Mouse (Mus musculus): ENCODE data around the gene Nfasc. TPM values are rescaled to one million over a fixed set of nuclear protein-coding genes. Genes with fewer than 3 reads are reported as not detected.

Nfasc gene
- total RNA-seq (2021), result 100 to 1,000 TPM; 276 to 278 TPM
- long read RNA-seq, experiment 1, partial matches to known transcripts, result 3 of 50 reads
- long read RNA-seq, experiment 1, other reads (novel, unspliced or antisense), result 47 of 50 reads
- long read RNA-seq, experiment 2, partial matches to known transcripts, result 4 of 59 reads
- long read RNA-seq, experiment 2, other reads (novel, unspliced or antisense), result 55 of 59 reads

DNA sequence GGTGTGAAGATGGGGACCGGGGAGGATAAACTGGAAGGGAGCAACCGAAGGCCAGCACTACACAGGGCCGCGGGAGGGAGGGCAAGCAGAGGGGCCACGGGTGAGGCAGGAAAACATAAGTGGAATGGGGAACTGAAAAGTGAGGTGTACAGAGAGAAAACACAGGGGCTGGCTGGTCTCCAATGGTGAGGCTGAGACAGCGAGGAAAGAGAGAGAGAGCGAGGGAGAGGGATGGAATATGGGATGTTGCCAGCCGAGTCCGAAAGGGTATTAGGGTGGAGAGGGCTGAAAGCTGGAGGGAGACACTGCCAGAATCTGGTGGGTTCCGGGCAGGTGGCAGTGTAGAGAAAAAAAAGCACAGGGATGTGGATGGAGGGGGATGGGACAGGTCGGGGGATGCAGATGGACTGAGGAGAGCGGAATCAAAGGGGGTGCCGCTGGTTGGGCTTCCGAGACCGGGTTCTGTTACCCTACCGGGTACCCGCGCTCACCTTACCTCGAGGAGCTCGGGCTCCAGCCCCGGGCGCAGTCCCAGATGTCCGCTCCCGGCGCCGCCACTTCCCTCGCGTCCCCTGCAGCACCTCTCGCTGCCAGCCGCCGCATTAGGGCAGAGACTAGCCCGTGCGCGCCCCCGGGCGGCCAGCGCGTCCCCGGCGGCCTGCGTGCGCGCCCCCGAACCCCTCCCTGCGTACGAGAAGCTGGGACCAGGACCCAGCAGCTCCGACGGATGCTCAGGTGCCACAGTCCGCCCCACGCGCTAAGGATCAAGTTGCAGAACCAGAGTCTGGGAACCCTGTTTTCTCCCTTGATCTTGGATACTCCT, at the start of gene Nfasc:
Gene Nfasc (minus strand): TSS at position 623 of the 823 bp plus-strand sequence.
- peak; percentile 86 to 88 for DNase-seq (ENCODE audit: low spot score in 2 of 2)

DNA sequence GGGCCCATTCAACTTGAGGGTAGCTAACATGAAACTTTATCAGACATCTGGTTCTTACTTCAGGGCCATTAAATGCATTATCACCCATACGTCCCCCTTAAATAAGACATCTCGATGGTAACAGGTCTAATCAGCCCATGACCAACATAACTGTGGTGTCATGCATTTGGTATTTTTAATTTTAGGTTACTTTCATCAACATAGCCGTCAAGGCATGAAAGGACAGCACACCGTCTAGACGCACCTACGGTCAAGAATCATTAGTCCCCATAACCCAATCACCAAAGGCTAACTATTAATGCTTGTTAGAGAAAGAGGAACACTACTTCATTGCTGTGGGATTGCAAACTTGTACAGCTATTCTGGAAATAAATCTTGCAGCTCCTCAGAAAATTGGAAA, 49.5 kb upstream of the Nfasc start:
- no peak for DNase-seq (ENCODE audit: low spot score in 2 of 2)

DNA sequence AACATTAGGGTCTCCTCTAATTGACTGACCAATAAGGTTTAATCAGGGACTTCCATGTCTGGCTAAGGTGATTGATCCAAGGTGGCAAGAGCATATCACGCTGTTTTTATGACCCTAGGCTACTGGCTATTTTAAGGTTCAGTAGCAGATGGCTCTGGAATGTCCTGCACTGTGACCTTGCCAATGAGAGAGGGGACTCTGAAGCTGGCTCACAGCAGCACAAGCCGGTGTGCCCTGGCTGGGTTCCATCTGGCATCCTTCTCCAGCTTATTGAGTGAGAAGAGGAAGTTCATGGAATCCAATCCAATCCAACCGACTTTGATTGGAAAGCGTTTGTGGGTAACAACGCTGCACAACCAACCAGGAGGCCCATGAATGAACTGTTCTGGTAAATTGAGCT, 45.3 kb upstream of the Nfasc start:
- no peak for DNase-seq (ENCODE audit: low spot score in 2 of 2)

DNA sequence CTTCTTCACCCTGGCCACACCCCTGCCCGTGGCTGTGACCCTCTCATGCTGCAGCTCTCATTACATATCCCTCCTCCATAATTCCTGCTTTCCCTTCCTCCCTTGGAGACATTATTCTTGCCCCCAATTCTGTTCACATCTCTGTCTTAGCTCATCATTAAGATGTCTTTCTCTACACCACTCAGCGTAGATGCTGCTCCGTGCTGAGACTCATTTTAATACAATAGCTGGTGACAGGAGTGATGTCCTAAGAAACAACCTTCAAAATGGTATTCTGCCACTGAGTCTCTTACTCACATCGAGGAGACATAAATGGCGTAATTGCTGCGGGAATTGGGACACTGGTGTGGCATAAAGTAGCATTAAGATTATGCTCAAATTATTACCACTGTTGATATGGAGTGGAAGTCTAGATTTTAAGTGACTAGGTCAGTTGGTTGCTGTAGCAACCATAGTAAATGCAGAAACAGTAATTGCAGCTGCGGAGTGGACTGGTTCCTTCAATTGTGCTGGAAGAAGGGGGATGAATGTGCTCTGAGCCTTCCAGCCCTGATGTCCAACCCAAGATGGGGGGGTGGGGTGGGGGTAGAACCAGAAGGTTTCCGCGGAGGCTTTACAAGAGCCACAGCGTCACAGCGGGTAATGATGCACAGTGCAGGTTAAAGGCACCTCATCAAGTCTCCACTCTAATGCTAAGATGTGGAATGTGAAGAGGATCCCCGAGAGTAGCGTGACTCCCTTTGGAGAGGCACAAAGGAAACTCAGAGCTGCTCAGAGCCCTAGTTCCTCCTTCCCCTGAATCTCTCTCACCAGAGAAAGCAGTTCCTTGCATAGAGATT, 40.2 kb upstream of the Nfasc start:
- DNase-seq (ENCODE audit: low spot score in 2 of 2), result no peak

DNA sequence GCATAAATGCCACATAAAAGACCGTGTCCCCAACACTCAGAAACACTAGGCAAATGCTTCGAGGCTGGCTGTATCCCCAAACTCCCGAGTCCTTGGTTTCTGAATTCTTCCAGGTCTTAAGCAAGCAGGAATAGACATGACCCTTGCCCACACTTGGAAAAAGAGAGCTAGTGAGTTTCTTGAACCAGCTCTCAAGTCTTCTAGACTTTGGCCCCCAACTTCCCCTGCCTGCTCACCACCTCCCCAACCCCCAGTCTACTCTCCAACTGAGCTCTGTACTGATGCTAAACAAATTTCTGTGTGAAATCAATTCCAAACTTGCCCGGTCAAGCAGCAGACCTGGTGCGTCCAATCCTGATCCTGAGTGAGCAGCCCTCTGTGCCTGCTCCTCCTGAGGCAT, 39.4 kb upstream of the Nfasc start:
- no peak for DNase-seq (ENCODE audit: low spot score in 2 of 2)

DNA sequence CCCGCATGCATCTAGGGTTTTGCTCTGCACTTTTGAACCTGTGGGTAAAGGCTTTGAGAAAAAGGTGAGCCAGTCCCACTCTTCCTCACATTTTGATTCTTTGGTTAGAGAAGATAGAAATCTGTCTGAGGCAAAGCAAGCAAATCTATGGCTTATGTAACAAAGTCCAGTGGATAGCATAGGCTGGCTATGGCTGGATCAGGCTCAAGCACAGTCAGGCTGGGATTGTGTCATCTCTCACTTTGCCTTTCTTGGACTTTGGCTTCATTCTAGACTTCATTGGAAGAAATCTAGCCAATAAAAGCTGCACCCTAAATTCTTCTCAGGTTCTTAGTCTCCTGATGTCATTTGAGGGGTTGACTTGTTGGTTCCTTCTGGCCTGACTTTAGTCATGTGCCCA, 38.7 kb upstream of the Nfasc start:
- no peak for DNase-seq (ENCODE audit: low spot score in 2 of 2)

DNA sequence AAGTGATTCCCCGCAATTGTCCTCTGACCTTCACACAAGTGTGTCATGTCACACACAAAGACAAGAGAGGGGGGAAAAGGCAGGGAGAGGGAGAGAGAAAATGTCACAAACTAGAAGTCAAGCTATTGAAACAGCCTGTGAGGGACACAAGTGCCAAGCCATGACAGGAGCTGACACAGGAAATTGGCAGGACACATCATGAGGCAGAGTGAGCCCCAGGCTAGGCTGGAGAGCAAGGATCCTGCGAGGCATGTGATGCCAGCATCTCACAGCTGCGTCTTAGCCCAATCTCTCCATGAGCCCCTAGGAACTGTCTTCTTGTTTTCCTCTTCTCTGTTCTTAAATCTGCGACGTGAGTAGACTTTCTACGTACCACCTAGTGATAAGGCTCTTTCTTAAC, 33.4 kb upstream of the Nfasc start:
- DNase-seq (ENCODE audit: low spot score in 2 of 2), result no peak

DNA sequence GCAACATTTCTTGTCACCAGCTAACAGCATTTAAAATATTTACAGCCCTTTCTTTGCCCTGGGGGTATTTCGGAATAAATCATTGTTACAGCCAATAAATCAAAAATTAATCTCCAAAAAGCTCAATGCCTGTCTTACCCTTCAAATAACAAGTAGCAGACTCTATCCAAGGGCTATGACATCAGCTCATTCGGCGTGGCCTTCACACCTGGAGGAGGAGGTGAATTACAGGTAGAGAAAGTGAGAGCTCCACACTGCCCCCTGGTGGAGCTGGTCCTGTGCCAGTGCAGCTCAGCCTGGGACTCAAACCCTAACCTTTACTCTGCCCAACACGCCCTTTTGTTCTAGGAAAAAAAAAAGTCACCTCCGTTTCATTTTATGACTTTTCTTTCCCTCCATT, 29.8 kb upstream of the Nfasc start:
- no peak for DNase-seq (ENCODE audit: low spot score in 2 of 2)

DNA sequence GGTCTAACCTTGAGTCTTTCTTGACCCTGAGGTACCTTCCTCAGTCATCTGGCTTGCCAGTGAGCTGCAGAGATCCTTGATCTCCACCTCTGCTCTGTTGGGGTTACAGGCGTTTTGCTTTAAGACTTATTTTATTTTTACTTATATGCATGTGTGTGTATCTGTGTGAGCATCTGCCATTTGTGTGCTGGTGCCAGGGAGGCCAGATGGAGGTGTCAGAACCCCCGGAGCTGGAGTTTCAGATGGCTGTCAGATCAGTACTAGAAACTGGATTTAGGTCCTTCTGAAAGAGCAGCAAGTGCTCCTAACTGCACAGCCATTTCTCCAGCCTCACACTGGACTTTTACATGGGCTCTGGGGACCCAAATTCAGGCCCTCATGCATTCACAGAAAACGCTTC, 28.0 kb upstream of the Nfasc start:
- DNase-seq (ENCODE audit: low spot score in 2 of 2), result peak; percentile 38 to 55

DNA sequence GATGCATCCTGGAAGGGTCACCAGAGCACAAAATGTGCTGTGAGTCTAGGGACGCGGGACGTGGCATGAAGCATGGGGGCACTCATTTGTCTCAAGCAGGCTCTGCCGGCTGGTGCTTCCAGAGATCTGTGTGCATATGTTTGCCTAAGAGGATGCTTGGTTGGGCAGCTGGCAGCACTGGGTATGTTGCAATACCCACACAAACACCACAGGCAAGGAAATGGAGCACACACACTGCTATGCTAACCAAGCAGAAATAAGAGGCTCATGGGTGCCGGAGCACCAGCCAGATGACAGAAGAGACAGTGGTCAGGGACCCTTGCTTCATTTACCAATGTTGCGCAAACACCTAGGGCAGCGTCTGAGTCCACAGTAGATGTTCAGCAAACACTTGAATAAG, 25.8 kb upstream of the Nfasc start:
- no peak for DNase-seq (ENCODE audit: low spot score in 2 of 2)

DNA sequence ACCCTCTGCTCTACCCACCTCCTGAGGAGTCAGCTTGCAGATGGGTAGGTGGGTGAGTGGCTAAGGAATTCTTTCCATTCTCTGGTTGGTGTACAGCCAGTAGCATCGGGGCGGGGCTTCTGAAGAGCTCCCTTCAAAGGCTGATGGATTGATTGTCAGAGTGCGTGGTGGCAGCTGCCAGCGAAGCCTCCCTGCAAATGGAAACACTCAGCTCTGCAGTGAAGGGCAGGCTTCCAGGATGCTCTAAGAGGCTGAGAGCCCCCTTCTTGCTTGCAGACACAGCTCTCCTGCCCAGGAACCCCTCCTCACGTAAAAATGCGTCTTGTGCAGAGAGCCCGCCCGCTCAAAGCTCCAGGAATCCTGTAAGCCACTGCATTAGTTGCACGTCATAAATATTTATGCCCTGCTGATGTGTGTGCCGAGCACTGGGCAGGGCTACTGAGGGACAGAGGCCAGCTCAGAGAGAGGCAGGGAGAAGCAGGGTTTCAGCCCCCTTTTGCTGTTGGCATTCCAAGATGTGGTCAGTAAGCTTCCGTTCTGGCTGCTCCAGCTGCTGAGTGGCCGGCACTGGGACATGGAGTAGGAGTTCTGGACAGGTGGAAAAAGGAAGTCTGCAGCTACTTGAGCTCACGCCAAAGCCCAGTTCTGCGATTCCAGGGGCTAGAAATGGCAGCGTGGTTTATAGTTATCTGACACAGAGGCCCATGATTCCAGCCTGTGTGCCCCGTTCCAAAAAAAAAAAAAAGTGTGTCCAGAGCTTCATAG, 24.5 kb upstream of the Nfasc start:
- DNase-seq (ENCODE audit: low spot score in 2 of 2), result peak; percentile 27 to 28

DNA sequence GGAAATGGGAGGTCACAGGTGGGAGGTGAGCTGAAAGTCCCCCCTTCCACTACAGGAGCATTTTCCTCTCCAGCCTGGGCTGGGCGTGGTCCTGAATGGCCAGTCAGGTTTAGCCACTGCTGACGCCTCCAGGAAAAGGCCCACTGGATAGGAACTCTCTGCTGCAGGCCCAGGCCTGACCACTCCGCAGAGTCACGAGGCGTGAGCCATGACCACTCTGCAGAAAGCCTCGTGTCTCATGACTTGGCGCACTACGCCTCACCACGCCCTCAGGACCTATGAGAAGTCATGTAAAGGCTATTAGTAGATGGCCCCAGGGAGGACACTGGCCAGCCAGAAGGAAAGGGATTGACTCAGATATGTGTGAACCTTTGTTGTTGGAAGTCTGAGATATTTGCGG, 23.6 kb upstream of the Nfasc start:
- DNase-seq (ENCODE audit: low spot score in 2 of 2), result no peak

DNA sequence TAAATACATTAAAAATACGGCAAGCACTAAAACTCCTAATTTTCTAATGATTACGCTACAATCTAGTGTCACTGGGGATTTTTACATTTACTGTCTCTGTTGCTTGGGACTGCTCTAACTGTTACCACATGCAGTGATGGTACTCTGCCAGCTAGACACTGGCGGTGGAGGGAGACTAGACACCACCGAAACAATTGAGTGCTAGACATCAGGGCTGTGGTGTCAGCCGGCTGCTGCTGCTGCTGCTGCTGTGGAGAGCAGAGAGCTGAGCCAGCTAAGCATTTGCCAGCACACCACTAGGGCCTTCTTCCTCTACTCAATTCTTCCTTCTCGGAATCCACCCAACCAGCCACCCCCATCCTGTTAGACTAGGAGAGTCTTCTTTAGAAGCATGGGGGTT, 17.8 kb upstream of the Nfasc start:
- DNase-seq (ENCODE audit: low spot score in 2 of 2), result no peak

DNA sequence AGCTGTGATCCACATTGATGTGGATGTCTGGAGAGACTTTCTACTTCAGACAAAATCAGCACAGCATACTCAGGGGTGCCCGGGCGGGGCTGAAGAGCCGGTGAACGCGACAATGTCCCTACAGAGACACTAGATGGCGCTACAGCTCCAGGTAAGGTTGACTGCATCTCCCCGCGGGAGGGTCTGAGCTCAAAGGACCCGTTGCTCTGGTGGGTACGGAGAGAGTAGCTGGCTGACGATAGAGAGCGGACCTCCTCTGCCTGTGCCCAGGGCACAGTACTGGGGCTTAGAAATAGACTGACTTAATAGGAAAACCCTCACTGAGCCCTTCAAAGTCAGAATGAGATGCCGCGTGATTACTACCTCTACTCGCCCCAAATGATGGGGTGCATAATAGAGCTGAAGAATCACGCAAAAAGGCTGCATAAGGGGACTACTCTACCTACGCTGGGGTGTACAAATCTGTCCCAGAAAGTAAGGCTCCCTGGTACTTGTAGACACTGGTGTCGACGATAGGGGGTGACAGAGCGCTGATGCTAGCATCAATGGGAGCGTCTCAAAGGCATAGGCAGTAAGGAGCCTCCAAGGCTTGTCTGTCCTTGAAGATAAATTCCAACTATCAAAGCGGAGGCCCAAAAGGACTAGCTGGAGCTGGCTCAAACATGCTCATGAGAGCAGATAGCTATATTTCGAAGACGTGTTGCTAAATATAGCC, 17.2 kb upstream of the Nfasc start:
- peak; percentile 81 to 85 for DNase-seq (ENCODE audit: low spot score in 2 of 2)

DNA sequence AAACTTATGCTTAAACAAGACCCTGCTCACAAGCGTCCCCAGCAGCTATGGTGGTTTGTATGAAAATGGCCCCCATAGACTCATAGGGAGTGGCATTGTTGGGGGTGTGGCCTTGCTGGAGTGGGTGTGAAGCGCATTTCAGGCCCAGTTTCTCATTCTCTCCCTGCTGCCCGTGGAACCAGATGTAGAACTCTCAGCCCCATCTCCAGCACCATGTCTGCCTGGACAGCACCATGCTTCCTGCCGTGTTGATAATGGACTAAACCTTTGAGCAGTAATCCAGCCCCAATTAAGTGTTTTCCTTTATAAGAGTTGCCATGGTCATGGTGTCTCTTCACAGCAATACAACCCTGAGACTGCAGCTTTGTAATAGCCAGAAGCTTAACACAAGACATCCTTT, 13.6 kb upstream of the Nfasc start:
- DNase-seq (ENCODE audit: low spot score in 2 of 2), result no peak

DNA sequence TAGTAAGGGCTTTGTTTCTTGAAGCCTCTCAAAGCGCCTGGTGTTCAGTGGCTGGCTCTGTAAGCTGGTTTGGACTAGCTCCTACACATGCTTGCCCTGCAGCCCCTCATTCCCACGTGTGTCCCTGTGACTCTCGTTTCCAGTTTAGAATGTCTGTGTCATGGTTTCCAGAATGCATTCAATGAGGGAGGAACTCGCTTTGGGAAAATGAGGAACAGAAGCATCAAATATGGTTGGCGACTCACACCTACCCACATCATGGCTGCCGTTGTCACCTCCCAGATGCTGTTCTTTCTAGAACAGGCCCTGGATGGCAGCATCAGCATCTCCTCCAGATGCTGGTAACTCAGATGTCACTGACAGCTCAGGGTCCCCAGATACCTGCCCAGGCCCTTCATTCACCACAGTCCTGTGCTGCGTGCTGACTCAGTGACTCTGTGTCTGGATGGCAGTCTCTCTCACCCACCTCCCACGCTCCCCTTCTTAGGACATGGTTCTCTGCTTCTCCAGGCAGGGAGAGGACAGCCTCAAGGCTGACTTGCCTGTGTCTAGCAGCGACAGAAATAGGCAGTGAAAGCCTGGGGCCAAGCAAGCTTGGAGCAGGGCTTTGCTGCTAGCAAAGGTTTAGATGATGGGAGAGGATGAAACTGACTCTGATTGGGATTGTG, 7.8 kb upstream of the Nfasc start:
- no peak for DNase-seq (ENCODE audit: low spot score in 2 of 2)

DNA sequence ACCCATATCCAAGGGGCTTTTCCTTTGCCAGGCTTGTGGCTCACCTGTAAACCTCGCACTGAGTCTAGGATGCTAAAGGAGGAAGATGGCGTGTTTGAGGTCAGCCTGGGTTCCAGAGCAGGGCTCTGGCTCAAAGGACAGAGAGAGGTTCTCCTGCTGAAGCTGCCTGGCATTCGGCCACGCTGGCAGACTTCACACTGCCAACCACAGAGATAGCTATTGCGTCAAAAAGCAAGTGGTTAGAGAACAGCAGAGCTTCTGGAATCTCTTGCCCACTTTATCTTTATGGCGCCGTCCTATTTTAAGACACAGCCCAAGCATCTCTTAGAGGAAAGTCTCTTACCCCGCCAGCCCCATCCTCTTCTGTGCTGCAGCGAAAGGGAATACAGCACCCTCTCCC, 4.7 kb upstream of the Nfasc start:
- no peak for DNase-seq (ENCODE audit: low spot score in 2 of 2)

DNA sequence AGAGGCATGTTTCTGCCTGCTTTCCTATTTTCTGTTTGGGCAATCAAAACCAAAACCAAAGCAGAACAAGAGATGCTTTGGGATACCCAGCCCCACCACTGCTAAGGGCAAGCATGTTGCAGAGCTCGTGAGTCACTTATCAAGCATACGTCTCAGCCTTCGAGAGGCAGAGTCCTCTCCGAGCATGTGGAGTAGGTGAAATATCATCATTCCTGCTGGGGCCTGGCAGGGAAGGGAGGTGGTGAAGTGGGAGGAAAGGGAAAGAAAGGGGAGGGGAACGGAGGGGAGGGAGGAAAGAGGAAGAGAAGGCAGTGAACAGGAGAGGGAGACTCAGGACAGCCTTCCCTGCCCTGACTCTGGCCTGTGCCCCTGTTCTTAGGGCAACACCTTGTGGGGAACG, 4.0 kb upstream of the Nfasc start:
- DNase-seq (ENCODE audit: low spot score in 2 of 2), result no peak

DNA sequence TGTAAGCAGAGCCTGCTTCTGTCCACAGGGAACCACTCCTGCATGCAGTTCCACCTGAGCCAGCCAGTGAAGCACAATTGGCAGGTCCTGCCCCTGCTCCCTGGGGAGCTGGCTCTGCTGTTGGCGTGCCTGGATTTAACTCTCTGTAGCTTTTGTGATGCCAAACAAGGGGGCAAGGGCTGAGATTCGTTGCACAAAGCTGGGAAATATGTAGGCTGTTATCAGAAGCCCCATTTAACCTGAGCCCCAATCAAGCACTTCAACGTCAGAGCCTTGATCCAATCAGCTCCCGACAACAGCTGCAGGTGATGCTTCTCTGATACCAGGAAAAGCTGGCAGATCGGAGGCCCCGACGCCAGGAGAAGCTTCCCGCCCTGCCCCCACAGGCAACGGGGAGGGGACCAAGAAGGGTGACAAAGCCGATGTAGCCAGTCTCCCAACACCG, 2.5 kb downstream of the Nfasc start:
- DNase-seq (ENCODE audit: low spot score in 2 of 2), result peak; percentile 71 to 78

DNA sequence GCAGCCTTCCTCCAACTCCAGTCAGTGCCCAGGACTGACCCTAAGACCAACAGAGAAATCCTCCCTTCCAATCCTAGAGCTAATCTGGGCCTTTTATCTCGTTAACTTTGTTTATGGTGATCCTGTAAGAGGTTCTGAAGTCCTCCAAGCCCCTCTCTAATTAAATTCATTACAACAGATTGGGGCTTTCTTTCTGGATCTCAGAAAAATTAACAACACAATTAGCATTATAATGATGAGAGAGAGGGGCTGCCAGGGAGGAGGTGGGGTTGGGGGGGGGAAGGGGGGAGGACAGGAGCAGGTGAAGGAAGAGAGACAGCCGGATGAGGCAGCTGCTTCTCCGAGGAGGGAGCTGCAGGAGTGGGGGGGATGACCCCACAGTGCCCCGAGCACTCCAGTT, 5.4 kb downstream of the Nfasc start:
- no peak for DNase-seq (ENCODE audit: low spot score in 2 of 2)

Measured in layer of hippocampus, postnatal 14 days (tissue).